Mouse (Mus musculus) kidney, adult 2 months (tissue): ENCODE data around the gene Trap1.

Experiments used
- CTCF ChIP-seq: fragments of 200-500 bp; conservative IDR thresholded peaks from 2 replicates; pipeline ENCODE4 v1.5.1; 2011; ENCODE audit warnings: low read depth, mild to moderate bottlenecking, control low read depth, low read length, moderate library complexity, mixed read lengths; ENCODE audit not compliant: insufficient read depth, insufficient read length
- POLR2A ChIP-seq: fragments of 200-500 bp; IDR thresholded peaks from one replicate; pipeline ENCODE4 v1.6.1; 2011; ENCODE audit warnings: low read depth, low read length, control low read depth

GRCm38 (mm10) chr16:4064945-4065344 lies 12.7 kb downstream of the Trap1 start:
- no peak for TF ChIP-seq CTCF
- TF ChIP-seq POLR2A = no peak
